Mouse (Mus musculus) lung, embryonic 16.5 days (tissue): ENCODE data around the gene Utp11. TPM values are rescaled to one million over a fixed set of nuclear protein-coding genes. Genes with fewer than 3 reads are reported as not detected.

ENCODE experiments used
- ATAC-seq: fragments of 200-750 bp; cut with Nextera tagmentation; 2 replicates; pipeline ENCODE4 v1.8.0; 2017; ENCODE audit warnings: low read depth, mild to moderate bottlenecking, moderate library complexity
- H3K27ac ChIP-seq: fragments of 300-500 bp; sonication (generic); 2 replicates; pipeline ENCODE4 v1.5.1; 2014; ENCODE audit warnings: mild to moderate bottlenecking, control low read depth, low read length
- H3K27me3 ChIP-seq: fragments of 300-500 bp; sonication (generic); 2 replicates; pipeline ENCODE4 v1.6.1; 2014; ENCODE audit warnings: low read depth, low read length, mixed read lengths; ENCODE audit not compliant: control insufficient read depth, insufficient read depth
- H3K36me3 ChIP-seq: fragments of 300-500 bp; sonication (generic); 2 replicates; pipeline ENCODE4 v1.6.1; 2014; ENCODE audit warnings: low read length; ENCODE audit not compliant: control insufficient read depth, insufficient read depth
- H3K4me1 ChIP-seq: fragments of 300-500 bp; sonication (generic); replicated peaks from 2 replicates; pipeline ENCODE4 v1.6.1; 2014; ENCODE audit warnings: low read length, mixed read lengths; ENCODE audit not compliant: control insufficient read depth, insufficient read depth
- H3K4me2 ChIP-seq: fragments of 300-500 bp; sonication (generic); 2 replicates; pipeline ENCODE4 v1.6.1; 2014; ENCODE audit warnings: low read depth, low read length, control low read depth
- H3K4me3 ChIP-seq: fragments of 300-500 bp; sonication (generic); 2 replicates; pipeline ENCODE4 v1.5.1; 2014; ENCODE audit warnings: mild to moderate bottlenecking, low read length, control low read depth
- H3K9ac ChIP-seq: fragments of 300-500 bp; sonication (generic); 2 replicates; pipeline ENCODE4 v1.6.1; 2014; ENCODE audit warnings: low read length, control low read depth
- H3K9me3 ChIP-seq: fragments of 300-500 bp; sonication (generic); 2 replicates; pipeline ENCODE4 v1.6.1; 2016; ENCODE audit warnings: low read length; ENCODE audit not compliant: control insufficient read depth
- WGBS: fragments of 180-500 bp; shearing (Covaris S2); extraction: QIAGEN DNeasy Blood & Tissue Kit; methylation state at CpG from one replicate; pipeline ENCODE4 v1.1.7; 2014; 5-methylcytosine and 5-hydroxymethylcytosine counted together
- polyA plus RNA-seq: library from polyadenylated mRNA; unstranded; fragments of >200 nt; fragmentation: Nextera tagmentation; extraction: Ambion mirVana; gene quantifications from 2 replicates; pipeline ENCODE4 v1.2.1, GENCODE M21; 2015

The Utp11 gene
- polyA plus RNA-seq, 1 experiment from 2014 or later = 59.5 TPM

DNA sequence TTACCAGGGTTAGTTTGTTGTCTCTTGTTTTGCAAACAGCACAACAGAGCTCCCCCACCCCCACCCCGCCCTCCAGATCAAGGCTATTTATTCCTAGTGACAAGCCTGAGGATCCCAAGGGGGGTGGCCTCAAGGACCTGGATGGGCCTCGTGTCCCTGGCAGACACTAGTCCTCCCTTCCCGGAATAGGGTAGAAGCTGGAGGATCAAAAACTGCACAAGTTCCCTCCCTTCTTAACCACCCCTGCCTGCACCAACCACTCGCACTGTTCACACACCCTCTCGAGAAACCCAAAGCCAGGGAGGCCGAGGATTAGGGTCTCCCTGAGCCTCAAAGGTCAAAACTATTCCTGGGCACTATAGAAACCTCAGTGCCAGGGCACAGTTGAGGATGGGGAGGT, 6.4 kb upstream of the Utp11 start:
- Histone ChIP-seq H3K4me1 (peaks cover 32% of the 10 kb centered on the region), H3K4me2 (peak overlapping the region; percentile 91), H3K36me3 (no peaks in the 10 kb centered on the region), H3K27ac (no peak overlapping the region), H3K27me3 (peaks cover 23% of the 10 kb centered on the region), H3K4me3 (peak overlapping the region; percentile 84), H3K9me3 (no peaks in the 10 kb centered on the region), H3K9ac (peak overlapping the region; percentile 85; the same call in 1 of the 2 replicates)
- ATAC-seq = no peak
- 21% methylated on average over 6 of the region's 6 CpGs for WGBS

DNA sequence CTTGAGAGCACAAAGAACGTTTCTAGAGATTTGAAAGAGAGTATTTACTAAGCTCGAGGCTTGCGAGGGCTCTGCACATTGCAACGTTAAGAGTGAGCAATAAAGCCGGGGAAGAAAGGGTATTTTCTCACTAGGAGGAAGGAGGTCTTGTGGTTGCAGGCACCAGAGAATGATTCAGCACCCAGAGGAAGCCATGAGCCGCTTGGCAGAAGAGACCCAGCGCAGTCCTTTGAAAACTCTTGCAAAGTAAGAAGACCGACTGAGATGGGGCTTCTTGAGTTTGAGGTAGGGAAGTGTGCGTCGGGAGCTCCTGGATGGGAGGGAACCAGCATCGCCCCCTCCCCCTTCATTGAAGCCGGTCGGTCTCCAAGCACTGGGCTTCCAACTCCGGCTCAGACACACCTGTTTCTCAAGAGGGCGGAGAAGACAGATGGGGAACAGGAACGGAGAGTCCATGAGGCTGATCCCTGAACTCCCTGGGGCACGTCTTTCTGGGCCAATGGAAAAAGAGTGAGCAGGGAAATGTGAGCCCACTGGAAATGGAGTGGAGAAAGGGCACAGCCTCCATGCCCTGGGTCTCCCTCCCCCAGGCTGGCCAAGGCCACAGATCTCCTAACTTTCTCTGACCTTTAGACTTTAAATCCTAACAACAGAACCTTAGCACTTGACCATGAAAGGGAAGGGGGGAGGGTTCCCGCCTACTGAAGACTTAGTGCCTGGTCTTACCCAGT, 2.6 kb upstream of the Utp11 start:
- 12% methylated on average over 18 of the region's 18 CpGs for WGBS
- Histone ChIP-seq H3K4me2 (no peak overlapping the region), H3K4me3 (no peak overlapping the region), H3K9ac (no peak overlapping the region), H3K36me3 (no peaks in the 10 kb centered on the region), H3K9me3 (no peaks in the 10 kb centered on the region), H3K27me3 (peaks cover 23% of the 10 kb centered on the region), H3K27ac (no peak overlapping the region), H3K4me1 (peaks cover 14% of the 10 kb centered on the region)
- no peak for ATAC-seq

DNA sequence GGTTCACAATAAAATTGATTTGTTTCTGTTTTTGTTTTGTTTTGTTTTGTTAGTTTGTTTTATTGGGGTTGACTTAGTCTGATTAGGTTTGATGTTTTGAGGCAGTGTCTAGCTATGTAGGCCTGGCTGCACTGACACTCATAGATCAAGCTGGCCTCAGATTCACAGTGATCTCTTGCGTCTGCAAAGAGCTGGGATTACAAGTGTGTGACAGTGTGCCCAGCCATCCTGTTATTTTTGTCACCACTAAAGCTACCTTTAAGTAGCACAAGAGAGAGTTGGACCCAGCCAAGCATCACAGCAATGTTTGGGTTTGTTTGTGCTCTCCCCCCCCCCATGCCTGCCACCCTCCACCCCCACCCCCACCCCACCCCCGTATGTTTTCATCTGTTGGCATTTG, 1.2 kb upstream of the Utp11 start:
- Histone ChIP-seq H3K9ac (no peak overlapping the region), H3K4me2 (no peak overlapping the region), H3K9me3 (no peaks in the 10 kb centered on the region), H3K27ac (no peak overlapping the region), H3K36me3 (no peaks in the 10 kb centered on the region), H3K4me1 (peaks cover 8% of the 10 kb centered on the region; the same call in 1 of the 2 replicates), H3K27me3 (peaks cover 23% of the 10 kb centered on the region), H3K4me3 (no peak overlapping the region)
- ATAC-seq = no peak
- WGBS = 82% methylated on average over 2 of the region's 2 CpGs

DNA sequence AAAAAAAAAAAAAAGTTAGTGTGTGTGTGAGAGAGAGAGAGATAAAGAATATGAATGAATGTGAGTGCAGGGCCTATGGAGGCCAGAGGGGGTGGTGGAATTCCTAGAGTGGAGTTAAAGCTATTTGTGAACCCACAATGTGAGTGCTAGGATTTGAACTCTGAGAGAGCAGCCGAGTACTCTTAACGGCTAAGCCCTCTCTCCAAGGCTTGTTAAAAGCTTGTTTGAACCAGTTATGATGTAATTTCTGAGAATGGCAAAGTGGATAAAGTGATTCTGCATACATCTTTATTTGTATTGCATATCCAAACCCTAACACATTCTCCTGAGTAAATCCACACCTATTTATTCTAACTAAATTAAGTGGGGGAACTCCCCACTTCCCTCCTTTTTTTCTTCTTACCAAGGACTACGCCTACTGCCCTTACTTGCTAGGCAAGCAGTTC, 961 bp downstream of the Utp11 start:
- peak; percentile 67 for ATAC-seq
- Histone ChIP-seq H3K4me2 (peak overlapping the region; percentile 82), H3K36me3 (no peaks in the 10 kb centered on the region), H3K4me3 (peak overlapping the region; percentile 84), H3K27me3 (peaks cover 17% of the 10 kb centered on the region), H3K4me1 (peaks cover 8% of the 10 kb centered on the region; the same call in 1 of the 2 replicates), H3K27ac (peak overlapping the region; percentile 78; the same call in 1 of the 2 replicates), H3K9me3 (no peaks in the 10 kb centered on the region), H3K9ac (peak overlapping the region; percentile 84)
- 33% methylated on average over 3 of the region's 3 CpGs for WGBS

- Histone ChIP-seq H3K27ac (no peak overlapping the region), H3K9ac (no peak overlapping the region), H3K36me3 (peaks cover 2% of the 10 kb centered on the region; the same call in 1 of the 2 replicates), H3K9me3 (no peaks in the 10 kb centered on the region), H3K4me2 (no peak overlapping the region), H3K27me3 (peaks cover 14% of the 10 kb centered on the region), H3K4me3 (no peak overlapping the region), H3K4me1 (peaks cover 8% of the 10 kb centered on the region; the same call in 1 of the 2 replicates)
- 83% methylated on average over 8 of the region's 8 CpGs for WGBS
- no peak for ATAC-seq
Observed at GRCm38 (mm10) chr4:124691455-124691854, 1.9 kb downstream of the Utp11 start.

GRCm38 (mm10) chr4:124685897-124686402, 7.5 kb downstream of the Utp11 start:
- no peak overlapping the region for H3K4me3 ChIP-seq
- H3K4me2 ChIP-seq = no peak overlapping the region
- WGBS = 49% methylated on average over 8 of the region's 8 CpGs

GRCm38 (mm10) chr4:124685453-124685852, 7.9 kb downstream of the Utp11 start:
- no peaks in the 10 kb centered on the region; the same call in 1 of the 2 replicates for H3K4me1 ChIP-seq
- no peaks in the 10 kb centered on the region for H3K9me3 ChIP-seq
- WGBS = 47% methylated on average over 8 of the region's 8 CpGs
- H3K4me3 ChIP-seq = no peak overlapping the region
- H3K27me3 ChIP-seq = no peaks in the 10 kb centered on the region
- H3K9ac ChIP-seq = no peak overlapping the region
- H3K27ac ChIP-seq = no peak overlapping the region
- H3K36me3 ChIP-seq = peaks cover 24% of the 10 kb centered on the region
- H3K4me2 ChIP-seq = no peak overlapping the region
- peak; percentile 22; the same call in 1 of the 2 replicates for ATAC-seq

More at GRCm38 (mm10) chr4:124685897-124686402, 7.5 kb downstream of the Utp11 start:
- Histone ChIP-seq H3K9ac (no peak overlapping the region), H3K9me3 (no peaks in the 10 kb centered on the region), H3K36me3 (peaks cover 19% of the 10 kb centered on the region), H3K27ac (no peak overlapping the region), H3K27me3 (no peaks in the 10 kb centered on the region), H3K4me1 (no peaks in the 10 kb centered on the region; the same call in 1 of the 2 replicates)
- peak; percentile 26; the same call in 1 of the 2 replicates for ATAC-seq

GRCm38 (mm10) chr4:124685004-124685403, 8.4 kb downstream of the Utp11 start:
- H3K4me2 ChIP-seq = no peak overlapping the region
- WGBS = 63% methylated on average over 4 of the region's 4 CpGs
- peaks cover 25% of the 10 kb centered on the region for H3K36me3 ChIP-seq
- no peak for ATAC-seq
- no peaks in the 10 kb centered on the region for H3K27me3 ChIP-seq
- no peaks in the 10 kb centered on the region; the same call in 1 of the 2 replicates for H3K4me1 ChIP-seq
- no peaks in the 10 kb centered on the region for H3K9me3 ChIP-seq
- no peak overlapping the region for H3K27ac ChIP-seq
- no peak overlapping the region for H3K9ac ChIP-seq
- no peak overlapping the region for H3K4me3 ChIP-seq

GRCm38 (mm10) chr4:124683474-124683873, 9.9 kb downstream of the Utp11 start:
- Histone ChIP-seq H3K27me3 (no peaks in the 10 kb centered on the region), H3K36me3 (peaks cover 32% of the 10 kb centered on the region)
- 84% methylated on average over 4 of the region's 4 CpGs for WGBS

More at GRCm38 (mm10) chr4:124683474-124683873, 9.9 kb downstream of the Utp11 start:
- Histone ChIP-seq H3K27ac (no peak overlapping the region), H3K9me3 (no peaks in the 10 kb centered on the region), H3K4me1 (no peaks in the 10 kb centered on the region; the same call in 1 of the 2 replicates), H3K9ac (no peak overlapping the region), H3K4me3 (no peak overlapping the region), H3K4me2 (no peak overlapping the region)
- ATAC-seq = no peak
